Mouse (Mus musculus) thymus, postnatal 0 days (tissue): ENCODE measurements around the gene Nek5. TPM values are rescaled to one million over a fixed set of nuclear protein-coding genes. Genes with fewer than 3 reads are reported as not detected.

Source experiments
- polyA plus RNA-seq: library from polyadenylated mRNA; unstranded; fragments of >200 nt; fragmentation: Nextera tagmentation; extraction: Ambion mirVana; gene quantifications from 2 replicates; pipeline ENCODE4 v1.2.1, GENCODE M21; 2015

Gene Nek5
- polyA plus RNA-seq, 1 experiment from 2014 or later: not detected

Other genes starting within 250 kb of the Nek5 start
- gene Defb9, start 239.6 kb downstream of the Nek5 start, polyA plus RNA-seq: not detected in 2 replicates
- gene Defb11, start 218.6 kb downstream of the Nek5 start, polyA plus RNA-seq: not detected in 2 replicates
- gene Defb15, start 192.3 kb downstream of the Nek5 start, polyA plus RNA-seq: not detected in 2 replicates
- gene Defb35, start 186.7 kb downstream of the Nek5 start, polyA plus RNA-seq: not detected in 2 replicates
- not detected in 2 replicates for gene Defb13, start 178.3 kb downstream of the Nek5 start, polyA plus RNA-seq
- gene Fam90a1a, start 166.3 kb downstream of the Nek5 start, polyA plus RNA-seq: 0.07 TPM in 1 of 2 replicates, not detected in the other
- not detected in 2 replicates for gene Ccdc70, start 155.3 kb downstream of the Nek5 start, polyA plus RNA-seq
- gene Atp7b, start 64.7 kb downstream of the Nek5 start, polyA plus RNA-seq: 2.3 and 2.4 TPM in 2 replicates
- 15.4 and 16.5 TPM in 2 replicates for gene Alg11, start 64.3 kb downstream of the Nek5 start, polyA plus RNA-seq
- gene Nek3, start 41.4 kb upstream of the Nek5 start, polyA plus RNA-seq: 4.5 and 4.7 TPM in 2 replicates
- 34.7 and 37.7 TPM in 2 replicates for gene Ckap2, start 60.8 kb upstream of the Nek5 start, polyA plus RNA-seq
- gene Vps36, start 67.8 kb upstream of the Nek5 start, polyA plus RNA-seq: 38.9 and 39.0 TPM in 2 replicates
- gene Thsd1, start 102.3 kb upstream of the Nek5 start, polyA plus RNA-seq: 2.2 and 2.6 TPM in 2 replicates
- not detected in 2 replicates for gene Tpte, start 158.4 kb upstream of the Nek5 start, polyA plus RNA-seq